Mouse (Mus musculus) megakaryocyte, adult 5-6 weeks (primary cell): Measurements from ENCODE around the gene Dmgdh. TPM values are rescaled to one million over a fixed set of nuclear protein-coding genes. Genes with fewer than 3 reads are reported as not detected.

Experiments
- ATAC-seq: 2 replicates; pipeline ENCODE4 v1.8.0; 2016; ENCODE audit warnings: mild to moderate bottlenecking, inconsistent platforms; ENCODE audit not compliant: poor library complexity, severe bottlenecking
- total RNA-seq, 2 experiments: library from RNA; stranded (forward) in 1 of 2; stranded (reverse) in 1 of 2; fragments of 153-499, 151-499 nt in 1 of 2; fragments of 221-1000, 200-1000 nt in 1 of 2; gene quantifications; 2 replicates each; pipeline versions ENCODE4 v1.2.3 to v1.2.4; 2015 to 2017

Gene Dmgdh
- total RNA-seq, 2 experiments from 2014 or later: not detected

DNA sequence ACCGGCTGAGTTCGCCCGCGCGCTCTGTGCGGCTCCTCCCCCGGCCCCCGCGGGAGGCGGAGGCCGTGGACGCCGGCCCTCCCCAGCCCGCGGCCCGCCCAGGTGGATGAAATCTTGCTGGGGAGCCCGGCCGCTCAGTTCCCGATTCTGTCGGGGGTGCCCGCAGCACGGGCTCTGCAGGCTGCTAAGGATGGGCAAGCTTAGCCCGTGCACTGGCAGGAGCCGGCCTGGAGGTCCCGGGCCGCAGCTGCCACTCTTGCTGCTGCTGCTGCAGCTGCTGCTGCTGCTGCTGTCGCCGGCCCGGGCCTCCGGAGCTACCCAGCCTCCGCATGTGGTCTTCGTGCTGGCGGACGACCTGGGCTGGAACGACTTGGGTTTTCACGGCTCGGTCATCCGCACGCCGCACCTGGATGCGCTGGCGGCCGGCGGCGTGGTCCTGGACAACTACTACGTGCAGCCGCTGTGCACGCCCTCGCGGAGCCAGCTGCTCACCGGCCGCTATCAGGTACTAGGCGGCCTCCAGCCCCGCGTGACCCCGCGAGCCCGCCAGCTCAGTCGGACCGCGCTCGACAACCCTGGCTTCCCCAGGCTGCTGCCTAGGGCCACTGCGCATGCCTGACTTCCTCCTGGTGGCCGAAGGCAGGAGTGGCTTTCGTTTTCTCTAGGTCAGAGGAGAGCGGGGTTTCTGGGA is 97.5 kb downstream of the Dmgdh start, which contains the start of gene Arsb:
TSS of gene Arsb (plus strand) at position 43 of the 691 bp plus-strand sequence.
- ATAC-seq: peak; percentile 76

DNA sequence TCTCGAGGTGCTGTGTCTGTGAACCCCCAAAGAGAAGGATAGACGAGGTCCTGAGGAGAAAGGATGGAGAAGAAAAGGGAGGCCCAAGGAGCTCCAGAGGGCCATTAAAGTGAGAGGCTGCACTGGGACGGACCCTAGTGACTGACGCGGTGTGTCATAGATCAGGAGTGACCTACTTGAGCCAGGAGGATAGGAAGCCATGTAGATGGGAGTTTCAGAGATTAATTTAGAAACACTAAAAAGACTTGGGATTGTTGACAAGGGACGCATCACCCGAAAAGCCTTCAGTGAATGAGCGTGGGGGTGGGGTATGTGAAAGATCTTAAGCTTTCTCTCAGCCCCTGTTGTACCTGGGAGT is 98.0 kb downstream of the Dmgdh start:
- no peak for ATAC-seq

DNA sequence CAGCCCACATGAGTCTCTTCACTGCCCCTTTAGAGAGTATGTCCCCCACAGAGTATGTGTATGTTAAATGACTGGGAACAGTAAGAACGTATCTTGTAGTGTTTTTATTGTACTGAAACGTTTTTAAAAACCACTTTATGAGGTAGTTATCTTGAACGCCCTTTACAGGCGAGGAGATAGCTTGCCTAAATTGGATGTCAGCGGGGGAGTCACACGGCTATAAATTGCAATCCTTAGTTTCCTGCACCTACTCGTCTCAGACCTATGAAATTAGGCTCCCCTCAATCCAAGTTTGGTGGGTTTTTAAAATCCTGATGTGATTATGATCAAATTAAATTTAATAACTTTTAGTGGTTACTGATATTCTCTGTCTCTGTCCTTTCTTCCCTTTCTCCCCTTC is 98.6 kb downstream of the Dmgdh start:
- ATAC-seq: no peak

DNA sequence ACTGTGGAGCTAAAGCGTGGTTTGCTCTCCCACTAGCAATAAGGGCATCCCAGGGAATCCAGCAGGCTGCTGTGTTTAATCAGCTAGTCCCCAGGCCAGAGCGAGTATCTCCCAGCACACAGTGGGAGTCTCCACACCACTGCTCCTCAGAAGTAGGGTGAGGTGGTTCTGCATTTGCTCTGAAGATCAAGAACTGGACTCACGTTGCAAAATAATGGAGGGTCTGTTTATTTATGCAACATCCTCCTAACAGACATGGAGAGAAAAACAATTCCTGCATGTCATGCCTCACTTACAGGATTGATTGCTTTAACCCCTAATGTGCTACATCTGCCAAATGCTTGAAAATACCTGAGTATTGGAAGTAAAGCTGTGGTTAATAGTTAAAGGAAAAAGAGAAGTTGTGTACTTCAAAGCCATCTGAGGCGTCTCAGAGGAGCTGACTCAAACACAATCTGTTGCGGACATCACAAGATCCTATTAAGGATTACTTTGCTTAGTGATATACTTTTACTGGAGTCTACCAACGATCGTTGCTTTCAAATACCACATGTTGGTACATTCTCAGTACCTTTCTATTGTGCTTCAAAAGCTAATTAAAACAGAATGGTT is 99.6 kb downstream of the Dmgdh start:
- peak; percentile 39 for ATAC-seq

DNA sequence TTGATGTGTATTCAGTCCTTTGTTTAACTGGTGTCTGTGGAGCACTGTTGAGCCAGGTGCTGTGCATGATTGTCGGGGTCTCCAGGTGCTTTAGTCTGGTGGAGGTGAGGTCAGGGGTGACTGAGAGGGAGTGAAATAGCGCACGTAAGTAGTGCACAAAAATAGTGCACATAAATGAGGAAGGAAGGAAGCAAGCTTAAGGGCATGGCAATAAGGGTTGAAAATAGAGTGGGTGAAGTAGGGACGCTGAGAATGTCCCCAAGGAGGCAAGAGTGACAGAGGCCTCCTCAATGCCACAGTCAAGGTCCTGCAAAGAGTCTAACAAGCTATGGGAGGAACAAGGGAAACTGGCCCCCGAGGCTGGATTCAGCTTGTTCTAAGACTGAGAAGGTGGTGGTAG is 108.6 kb downstream of the Dmgdh start:
- ATAC-seq: peak; percentile 76

DNA sequence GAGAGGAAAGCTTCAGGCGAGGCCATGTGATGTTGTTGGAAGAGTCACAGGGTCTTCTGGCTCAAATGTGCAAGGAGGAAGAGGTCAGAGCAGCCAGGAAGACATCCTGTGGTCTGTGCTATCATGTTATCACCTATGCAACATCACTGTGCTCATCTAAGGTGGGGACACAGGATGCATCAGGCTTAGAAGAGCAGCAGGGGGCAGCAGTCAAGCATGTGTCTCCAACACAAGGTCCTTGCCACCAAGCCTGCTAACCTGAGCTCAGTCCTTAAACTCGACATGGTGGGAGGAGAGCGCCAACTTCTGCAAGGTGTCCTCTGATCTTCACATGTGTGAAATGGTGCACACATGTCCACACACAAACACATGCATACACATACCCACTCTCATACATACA is 111.1 kb downstream of the Dmgdh start:
- ATAC-seq: peak; percentile 77

DNA sequence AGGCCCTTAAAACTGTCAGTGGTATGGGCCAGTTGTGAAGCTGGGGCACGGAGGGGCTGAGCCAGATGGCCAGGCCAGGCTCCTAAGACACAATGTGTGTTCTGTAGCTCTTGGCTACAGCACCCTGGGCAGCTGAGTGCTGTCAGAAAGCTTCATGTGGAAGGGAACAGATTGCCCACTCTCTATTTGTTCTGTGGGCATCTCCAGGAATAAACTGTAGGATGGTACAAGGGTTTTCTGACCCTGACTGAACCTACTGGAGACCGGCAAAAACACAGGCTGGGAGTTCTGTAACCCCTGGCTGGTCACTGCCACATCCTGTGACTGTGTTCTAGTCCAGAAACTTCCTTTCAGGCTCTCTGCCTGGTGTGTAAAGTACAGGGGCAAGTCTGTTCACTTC is 111.8 kb downstream of the Dmgdh start:
- no peak for ATAC-seq

DNA sequence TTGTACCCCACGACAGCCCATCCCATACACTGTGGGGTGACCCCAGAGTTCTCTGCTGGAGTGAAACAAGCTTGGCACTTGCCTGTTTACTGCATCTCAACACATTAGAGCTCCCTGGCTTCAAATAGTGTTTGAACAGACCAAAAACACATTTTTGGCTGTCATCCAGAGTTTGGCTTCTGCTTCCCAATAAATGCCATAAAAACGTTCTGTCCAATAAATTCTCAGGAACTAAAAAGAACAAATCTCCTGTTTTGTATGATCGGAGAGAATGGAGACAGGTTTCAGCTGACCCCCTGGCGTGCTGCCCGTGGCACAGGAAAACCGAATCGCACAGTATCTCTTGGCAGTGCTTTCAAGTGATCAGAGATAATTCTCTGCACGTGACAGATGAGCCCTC is 113.4 kb downstream of the Dmgdh start:
- no peak for ATAC-seq

DNA sequence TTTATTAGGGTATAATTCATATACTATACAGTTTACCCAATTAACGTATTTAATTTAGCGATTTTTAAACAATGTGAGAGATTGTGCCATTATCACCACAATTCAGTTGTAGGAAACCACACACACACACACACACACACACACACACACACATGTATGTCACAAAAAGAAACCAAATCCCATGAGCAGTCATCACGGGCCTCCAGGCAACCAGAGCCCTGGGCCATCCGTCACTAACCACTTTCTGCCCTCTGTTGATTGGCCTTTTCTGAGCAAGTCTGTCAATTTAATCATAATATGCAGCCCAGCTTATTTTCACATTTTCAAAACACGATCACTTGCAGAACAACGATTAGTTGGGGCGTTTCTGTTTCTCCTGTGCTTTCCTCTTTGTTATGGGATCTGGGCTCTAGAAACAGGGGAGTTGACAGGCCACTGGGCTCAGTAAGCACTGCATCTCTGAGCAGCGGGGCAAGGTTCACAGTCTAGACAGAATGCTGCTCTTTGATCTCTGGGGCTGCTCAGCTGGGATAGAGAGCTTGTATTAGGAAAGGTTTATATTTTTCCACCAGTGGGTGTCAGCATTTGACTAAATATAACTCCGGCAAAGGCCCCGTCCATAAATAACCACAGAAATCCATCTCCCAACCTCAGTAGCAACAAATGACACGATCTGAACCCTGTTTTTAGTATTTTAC is 118.9 kb downstream of the Dmgdh start:
- ATAC-seq: peak; percentile 45

DNA sequence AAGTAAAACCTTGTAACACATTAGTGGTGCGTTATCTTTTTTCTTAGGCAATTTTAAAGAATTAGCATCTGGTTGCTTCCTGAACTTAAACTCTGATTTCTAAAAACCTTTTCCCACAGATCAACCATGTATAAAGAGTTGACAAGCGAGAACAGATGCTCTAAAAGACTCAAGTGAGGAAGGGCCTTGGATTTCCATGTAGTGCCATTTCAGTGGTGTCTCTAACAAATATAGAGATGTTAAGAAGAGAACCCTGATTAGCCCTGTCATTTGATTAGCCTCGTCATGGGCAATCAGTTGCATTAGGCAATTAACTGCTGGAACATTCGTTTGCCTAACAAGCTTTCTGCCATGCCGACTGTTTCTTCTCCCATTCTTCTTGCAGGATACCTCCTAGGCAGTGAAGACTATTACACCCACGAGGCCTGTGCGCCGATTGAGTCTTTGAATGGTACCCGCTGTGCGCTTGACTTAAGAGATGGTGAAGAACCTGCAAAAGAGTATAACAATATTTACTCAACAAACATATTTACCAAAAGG is 119.5 kb downstream of the Dmgdh start:
- ATAC-seq: no peak

DNA sequence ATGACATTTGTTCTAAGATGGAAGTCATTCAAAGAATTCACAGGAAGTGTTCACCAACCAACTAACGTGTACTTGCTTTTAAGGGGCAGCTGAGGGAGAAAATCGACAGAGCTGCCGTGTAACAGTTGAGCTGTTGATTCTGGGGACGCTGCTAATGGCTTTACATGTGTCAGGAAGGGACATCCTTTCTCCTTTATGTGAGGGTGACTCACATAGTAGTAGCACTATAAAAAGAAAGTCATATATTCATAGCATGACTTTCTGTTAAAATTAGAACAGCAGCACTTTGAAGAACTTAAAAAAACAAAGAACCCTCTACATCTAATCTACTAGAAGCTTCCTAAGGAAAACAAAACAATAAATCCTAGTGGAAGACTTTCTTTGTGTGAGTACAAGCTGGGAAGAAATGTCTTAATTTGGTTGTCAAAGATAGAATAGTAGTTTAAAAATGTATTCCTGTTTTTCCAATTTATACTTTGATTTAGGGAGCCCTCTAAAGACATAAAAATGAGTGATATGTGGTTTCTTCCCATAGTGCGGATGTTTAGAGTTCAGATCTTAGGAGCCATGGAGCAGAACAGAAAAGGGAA is 122.9 kb downstream of the Dmgdh start:
- ATAC-seq: no peak

Other genes with a start within 250 kb of the Dmgdh start
- gene Jmy, start 174.6 kb upstream of the Dmgdh start, total RNA-seq (2015): 4.3 and 7.4 TPM in 2 replicates
- gene Jmy, start 174.6 kb upstream of the Dmgdh start, total RNA-seq (2017): 3.2 and 4.6 TPM in 2 replicates
- not detected in 2 replicates for gene Bhmt, start 36.5 kb upstream of the Dmgdh start, total RNA-seq (2015)
- gene Bhmt, start 36.5 kb upstream of the Dmgdh start, total RNA-seq (2017): not detected in 2 replicates
- gene Bhmt2, start 131 bp upstream of the Dmgdh start, total RNA-seq (2015): not detected in 2 replicates
- not detected in 2 replicates for gene Bhmt2, start 131 bp upstream of the Dmgdh start, total RNA-seq (2017)
- 94.6 and 95.0 TPM in 2 replicates for gene Arsb, start 97.2 kb downstream of the Dmgdh start, total RNA-seq (2015)
- gene Arsb, start 97.2 kb downstream of the Dmgdh start, total RNA-seq (2017): 21.8 and 28.0 TPM in 2 replicates